Mouse (Mus musculus) forebrain, embryonic 11.5 days (tissue): ENCODE data around the gene Sub1. TPM values are rescaled to one million over a fixed set of nuclear protein-coding genes. Genes with fewer than 3 reads are reported as not detected.

Experiments used
- ATAC-seq: fragments of 200-750 bp; cut with Nextera tagmentation; replicated peaks from 2 replicates; pipeline ENCODE4 v1.8.0; 2017; ENCODE audit warnings: moderate TSS enrichment; ENCODE audit not compliant: low FRiP score
- DNase-seq: peaks from one replicate; pipeline ENCODE4 v3.0.0-alpha.2; 2017; ENCODE audit warnings: low spot score
- H3K27ac ChIP-seq: fragments of 300-500 bp; sonication (generic); 2 replicates; pipeline ENCODE4 v1.5.1; 2014; ENCODE audit warnings: low read depth, low read length
- H3K27me3 ChIP-seq: fragments of 300-500 bp; sonication (generic); 2 replicates; pipeline ENCODE4 v1.6.1; 2014; ENCODE audit warnings: mild to moderate bottlenecking, low read length, mixed read lengths; ENCODE audit not compliant: control insufficient read depth, insufficient read depth
- H3K36me3 ChIP-seq: fragments of 300-500 bp; sonication (generic); 2 replicates; pipeline ENCODE4 v1.6.1; 2014; ENCODE audit warnings: mild to moderate bottlenecking, low read length, moderate library complexity, mixed read lengths; ENCODE audit not compliant: control insufficient read depth, insufficient read depth
- H3K4me1 ChIP-seq: fragments of 300-500 bp; sonication (generic); replicated peaks from 2 replicates; pipeline ENCODE4 v1.6.1; 2014; ENCODE audit warnings: low read length, mixed read lengths; ENCODE audit not compliant: control insufficient read depth, insufficient read depth
- H3K4me2 ChIP-seq: fragments of 300-500 bp; sonication (generic); 2 replicates; pipeline ENCODE4 v1.6.1; 2014; ENCODE audit warnings: low read depth, mild to moderate bottlenecking, low read length, moderate library complexity, mixed read lengths; ENCODE audit not compliant: severe bottlenecking
- H3K4me3 ChIP-seq: fragments of 300-500 bp; sonication (generic); 2 replicates; pipeline ENCODE4 v1.5.1; 2014; ENCODE audit warnings: low read depth, low read length
- H3K9ac ChIP-seq: fragments of 300-500 bp; sonication (generic); 2 replicates; pipeline ENCODE4 v1.6.1; 2014; ENCODE audit warnings: low read length
- H3K9me3 ChIP-seq: fragments of 300-500 bp; sonication (generic); 2 replicates; pipeline ENCODE4 v1.6.1; 2016; ENCODE audit warnings: low read length, mixed read lengths; ENCODE audit not compliant: control insufficient read depth
- WGBS: fragments of 180-500 bp; shearing (Covaris S2); extraction: QIAGEN DNeasy Blood & Tissue Kit; methylation state at CpG from one replicate; pipeline ENCODE4 v1.1.7; 2014; 5-methylcytosine and 5-hydroxymethylcytosine counted together
- polyA plus RNA-seq: library from polyadenylated mRNA; unstranded; fragments of >200 nt; fragmentation: Nextera tagmentation; extraction: Ambion mirVana; gene quantifications from 2 replicates; pipeline ENCODE4 v1.2.1, GENCODE M21; 2014

Sub1 gene
- polyA plus RNA-seq, 1 experiment from 2014 or later, result 726 TPM

DNA sequence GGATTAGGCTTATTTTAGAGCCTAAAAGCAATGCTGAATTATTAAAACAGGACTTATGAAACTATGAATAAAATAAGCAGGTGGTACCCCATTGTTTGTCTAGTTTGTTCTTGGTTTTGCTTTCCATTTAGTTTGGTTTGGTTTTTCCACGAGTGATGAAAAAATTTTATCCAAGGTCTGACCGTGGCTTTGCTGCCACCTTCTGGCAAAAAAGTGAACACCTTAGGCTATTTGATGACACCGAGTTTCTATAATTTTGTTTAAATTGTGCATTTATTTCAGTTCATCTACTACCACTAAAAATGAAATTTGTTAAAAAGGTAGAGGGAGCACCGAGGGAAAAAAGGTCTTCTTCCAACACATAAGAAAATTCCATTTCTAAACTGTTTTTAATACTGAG is 30.4 kb downstream of the Sub1 start:
- H3K4me2 ChIP-seq, result no peak overlapping the region
- WGBS, result 12% methylated on average over 4 of the region's 4 CpGs
- H3K27ac ChIP-seq, result no peak overlapping the region
- H3K36me3 ChIP-seq, result no peaks in the 10 kb centered on the region
- H3K27me3 ChIP-seq, result no peaks in the 10 kb centered on the region
- no peak overlapping the region for H3K9ac ChIP-seq
- no peaks in the 10 kb centered on the region for H3K4me1 ChIP-seq
- ATAC-seq, result no peak
- no peaks in the 10 kb centered on the region for H3K9me3 ChIP-seq
- peak; percentile 58 for DNase-seq
- no peak overlapping the region for H3K4me3 ChIP-seq

DNA sequence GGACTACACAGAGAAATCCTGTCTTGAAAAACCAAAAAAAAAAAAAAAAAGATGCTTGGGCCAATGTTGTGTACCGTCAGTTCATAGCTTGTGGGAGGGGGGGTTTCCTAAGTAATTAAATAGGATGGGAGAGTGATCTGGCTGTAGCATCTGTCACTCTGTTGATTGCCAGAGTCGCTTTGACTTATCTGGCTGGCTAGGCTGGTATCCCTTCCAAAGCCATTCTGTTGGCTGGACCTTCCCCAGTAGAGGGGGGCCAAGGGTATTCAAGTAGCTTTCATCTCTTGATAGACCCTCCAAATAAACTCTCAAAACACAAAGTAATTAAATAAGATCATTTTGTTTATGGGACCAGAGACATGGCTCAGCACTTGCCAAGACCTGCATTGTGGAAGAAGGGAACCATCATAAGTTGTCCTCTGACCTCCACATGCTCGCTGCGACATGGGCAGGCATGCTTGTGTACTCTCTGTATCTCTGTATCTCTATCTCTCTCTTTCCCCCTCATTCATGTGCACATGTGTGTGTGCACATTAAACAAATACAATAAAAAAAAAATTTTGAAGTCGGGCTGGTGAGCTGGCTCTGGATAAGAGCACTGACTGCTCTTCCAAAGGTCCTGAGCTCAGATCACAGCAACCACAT is 31.5 kb downstream of the Sub1 start:
- no peaks in the 10 kb centered on the region for H3K4me1 ChIP-seq
- H3K4me2 ChIP-seq, result no peak overlapping the region
- H3K4me3 ChIP-seq, result no peak overlapping the region
- 91% methylated on average over 5 of the region's 5 CpGs for WGBS
- no peak overlapping the region for H3K27ac ChIP-seq
- ATAC-seq (no peak), DNase-seq (no peak)
- H3K9me3 ChIP-seq, result no peaks in the 10 kb centered on the region
- no peaks in the 10 kb centered on the region for H3K36me3 ChIP-seq
- no peaks in the 10 kb centered on the region for H3K27me3 ChIP-seq
- no peak overlapping the region for H3K9ac ChIP-seq

- no peak for DNase-seq
- Histone ChIP-seq H3K9ac (no peak overlapping the region), H3K36me3 (no peaks in the 10 kb centered on the region), H3K4me1 (no peaks in the 10 kb centered on the region), H3K4me2 (no peak overlapping the region), H3K9me3 (no peaks in the 10 kb centered on the region), H3K27me3 (no peaks in the 10 kb centered on the region), H3K27ac (no peak overlapping the region), H3K4me3 (no peak overlapping the region)
- ATAC-seq, result no peak
- WGBS, result 93% methylated on average over 11 of the region's 11 CpGs
Measured at GRCm38 (mm10) chr15:11963791-11964525, 32.8 kb downstream of the Sub1 start.

GRCm38 (mm10) chr15:11959716-11960115 is 37.1 kb downstream of the Sub1 start:
- WGBS, result 89% methylated on average over 3 of the region's 3 CpGs
- DNase-seq (no peak), ATAC-seq (no peak)
- Histone ChIP-seq H3K27me3 (no peaks in the 10 kb centered on the region), H3K9me3 (no peaks in the 10 kb centered on the region), H3K9ac (no peak overlapping the region), H3K4me2 (no peak overlapping the region), H3K27ac (no peak overlapping the region), H3K36me3 (no peaks in the 10 kb centered on the region), H3K4me1 (no peaks in the 10 kb centered on the region), H3K4me3 (no peak overlapping the region)

DNA sequence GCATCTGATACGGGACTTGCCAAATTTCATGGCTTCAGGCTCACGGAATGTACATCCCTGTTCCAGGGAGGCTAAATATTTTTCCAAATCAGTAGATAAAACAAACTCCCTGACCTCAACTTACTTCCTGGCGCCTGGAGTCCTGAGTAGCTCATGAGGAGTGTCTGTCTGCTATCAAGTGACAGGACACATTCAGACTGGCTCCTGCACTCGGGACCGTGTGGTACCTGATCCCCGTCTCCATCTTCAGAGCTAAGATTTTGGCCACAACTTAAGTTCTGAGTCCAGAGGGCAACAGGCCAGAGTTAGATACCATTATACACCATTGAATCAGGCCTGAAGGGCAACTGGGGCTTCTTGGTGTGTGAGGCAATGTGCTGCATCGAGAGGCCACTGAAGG is 40.7 kb downstream of the Sub1 start:
- Histone ChIP-seq H3K4me1 (no peaks in the 10 kb centered on the region), H3K9me3 (no peaks in the 10 kb centered on the region), H3K9ac (no peak overlapping the region), H3K36me3 (no peaks in the 10 kb centered on the region), H3K27me3 (no peaks in the 10 kb centered on the region), H3K4me2 (no peak overlapping the region), H3K4me3 (no peak overlapping the region), H3K27ac (no peak overlapping the region)
- 87% methylated on average over 7 of the region's 7 CpGs for WGBS
- ATAC-seq (no peak), DNase-seq (no peak)

- Histone ChIP-seq H3K4me2 (no peak overlapping the region), H3K4me3 (no peak overlapping the region), H3K36me3 (no peaks in the 10 kb centered on the region), H3K4me1 (no peaks in the 10 kb centered on the region), H3K9ac (no peak overlapping the region), H3K9me3 (no peaks in the 10 kb centered on the region), H3K27me3 (no peaks in the 10 kb centered on the region), H3K27ac (no peak overlapping the region)
- WGBS, result 67% methylated on average over 4 of the region's 4 CpGs
- no peak for ATAC-seq
- DNase-seq, result no peak
Measured at GRCm38 (mm10) chr15:11954190-11954589, 42.6 kb downstream of the Sub1 start.

- no peaks in the 10 kb centered on the region for H3K9me3 ChIP-seq
- no peaks in the 10 kb centered on the region for H3K4me1 ChIP-seq
- no peak for ATAC-seq
- WGBS, result 76% methylated on average over 3 of the region's 3 CpGs
- H3K4me3 ChIP-seq, result no peak overlapping the region
- H3K27me3 ChIP-seq, result no peaks in the 10 kb centered on the region
- no peak overlapping the region for H3K27ac ChIP-seq
- no peaks in the 10 kb centered on the region for H3K36me3 ChIP-seq
- no peak for DNase-seq
- no peak overlapping the region for H3K4me2 ChIP-seq
- no peak overlapping the region for H3K9ac ChIP-seq
Measured at GRCm38 (mm10) chr15:11952159-11952558, 44.6 kb downstream of the Sub1 start.

GRCm38 (mm10) chr15:11951181-11951580 is 45.6 kb downstream of the Sub1 start:
- H3K27ac ChIP-seq, result no peak overlapping the region
- no peak overlapping the region for H3K4me2 ChIP-seq
- no peaks in the 10 kb centered on the region for H3K4me1 ChIP-seq
- no peak for DNase-seq
- WGBS, result 94% methylated on average over 7 of the region's 7 CpGs
- no peaks in the 10 kb centered on the region for H3K36me3 ChIP-seq
- H3K4me3 ChIP-seq, result no peak overlapping the region
- H3K9ac ChIP-seq, result no peak overlapping the region
- ATAC-seq, result no peak
- H3K9me3 ChIP-seq, result no peaks in the 10 kb centered on the region
- no peaks in the 10 kb centered on the region for H3K27me3 ChIP-seq

GRCm38 (mm10) chr15:11950144-11950543 is 46.6 kb downstream of the Sub1 start:
- no peak overlapping the region for H3K9ac ChIP-seq
- H3K4me2 ChIP-seq, result no peak overlapping the region
- no peak overlapping the region for H3K27ac ChIP-seq
- ATAC-seq (no peak), DNase-seq (no peak)
- WGBS, result 91% methylated on average over 10 of the region's 10 CpGs
- no peaks in the 10 kb centered on the region for H3K9me3 ChIP-seq
- no peaks in the 10 kb centered on the region for H3K27me3 ChIP-seq
- no peak overlapping the region for H3K4me3 ChIP-seq
- H3K36me3 ChIP-seq, result no peaks in the 10 kb centered on the region
- H3K4me1 ChIP-seq, result no peaks in the 10 kb centered on the region
